8 mouse cellular contexts compared by ENCODE assay signal in the genomic region with DNA sequence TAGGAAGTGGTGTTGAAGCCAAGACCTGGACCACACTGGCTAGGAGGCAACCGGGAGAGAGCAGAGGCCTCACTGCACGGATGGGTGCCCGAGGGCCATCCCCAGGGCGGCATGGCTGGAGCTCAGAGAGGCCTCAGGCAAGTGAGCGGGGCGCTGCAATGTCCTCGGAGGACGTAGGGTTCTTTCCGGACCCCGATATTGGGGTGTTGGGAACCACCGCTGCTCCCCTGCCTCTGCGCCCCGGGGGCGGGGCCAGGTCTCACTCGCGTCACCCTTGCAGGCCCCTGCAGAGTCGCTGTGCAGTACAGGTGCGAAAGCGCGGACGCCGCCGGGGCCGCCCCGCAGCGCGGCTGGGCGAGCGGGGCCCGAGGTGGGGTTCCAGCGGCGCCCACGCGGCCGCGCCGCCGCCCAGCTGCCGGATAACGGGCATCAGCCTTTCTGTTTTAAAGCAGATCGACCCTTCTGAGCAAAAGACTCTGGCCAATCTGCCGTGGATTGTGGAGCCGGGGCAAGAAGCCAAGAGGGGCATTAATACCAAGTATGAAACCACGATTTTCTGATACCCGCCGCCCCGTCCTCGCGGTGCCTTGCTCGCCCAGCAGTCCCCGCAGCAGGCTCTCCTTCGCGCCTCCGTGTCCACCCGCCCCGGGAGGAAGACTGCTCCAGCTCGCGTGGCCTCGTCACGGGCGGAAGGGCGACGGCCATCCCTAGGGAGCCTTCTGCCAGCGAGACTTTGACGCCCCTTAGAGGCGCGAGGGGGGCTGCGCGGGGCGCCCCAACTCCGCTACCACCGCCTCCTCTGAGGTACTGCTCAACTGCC.
DNase-seq lines count a peak whose midpoint lies in the region; ATAC-seq lines count a peak whose summit lies in the region.

No protein-coding gene starts in this region.

- no peaks in the 10 kb centered on the region for H3K36me3 ChIP-seq in kidney, embryonic 14.5 days (ENCODE audit: control insufficient read depth, insufficient read depth, low read length)
- H3K36me3 ChIP-seq in stomach, embryonic 15.5 days = no peaks in the 10 kb centered on the region

- no peak overlapping the region for H3K27ac ChIP-seq in kidney, embryonic 14.5 days (ENCODE audit: low read depth, low read length)
- no peak overlapping the region for H3K27ac ChIP-seq in stomach, embryonic 15.5 days

- H3K27me3 ChIP-seq in kidney, embryonic 14.5 days (ENCODE audit: control insufficient read depth, insufficient read depth, low read length) = peaks cover 34% of the 10 kb centered on the region
- peaks cover 36% of the 10 kb centered on the region for H3K27me3 ChIP-seq in stomach, embryonic 15.5 days (replicated peaks)

- H3K4me3 ChIP-seq in kidney, embryonic 14.5 days (ENCODE audit: low read length) = peak overlapping the region; percentile 47
- H3K4me3 ChIP-seq in stomach, embryonic 15.5 days (replicated peaks) = peak overlapping the region; percentile 46

- 2% methylated on average over 72 of the region's 72 CpGs for WGBS in kidney, embryonic 14.5 days
- WGBS in stomach, embryonic 15.5 days = 3% methylated on average over 70 of the region's 72 CpGs

- peaks cover 9% of the 10 kb centered on the region; the same call in 1 of the 2 replicates for H3K4me1 ChIP-seq in kidney, embryonic 14.5 days (ENCODE audit: control insufficient read depth, insufficient read depth, low read length)
- no peaks in the 10 kb centered on the region; the same call in none of the 2 replicates for H3K4me1 ChIP-seq in stomach, embryonic 15.5 days

- DNase-seq in ovary, postnatal 10 days (ENCODE audit: low spot score) = peak; percentile 6
- DNase-seq in ovary, adult 18-20 months (ENCODE audit: low spot score) = no peak
- DNase-seq in embryo, embryonic 10.5 days (ENCODE audit: low spot score) = peak; percentile 46
- peak; percentile 31 for DNase-seq in heart, adult 8-10 months (ENCODE audit: low spot score)
- no peak for DNase-seq in frontal cortex, postnatal 25 days (ENCODE audit: low spot score in 2 of 2)

- peak overlapping the region; percentile 55 for H3K9ac ChIP-seq in kidney, embryonic 14.5 days (ENCODE audit: low read depth, low read length)
- H3K9ac ChIP-seq in stomach, embryonic 15.5 days = peak overlapping the region; percentile 4; the same call in 1 of the 2 replicates

- ATAC-seq in kidney, embryonic 14.5 days (ENCODE audit: low FRiP score, low TSS enrichment) = peak; percentile 78
- ATAC-seq in megakaryocyte progenitor cell, adult 5-6 weeks (replicated peaks; ENCODE audit: poor library complexity) = peak; percentile 29
- ATAC-seq in stomach, embryonic 15.5 days (ENCODE audit: insufficient read depth, low FRiP score, low read depth) = peak; percentile 54

- peak overlapping the region; percentile 93 for H3K4me2 ChIP-seq in kidney, embryonic 14.5 days (replicated peaks; ENCODE audit: low read depth, low read length)
- peak overlapping the region; percentile 95 for H3K4me2 ChIP-seq in stomach, embryonic 15.5 days

- no peaks in the 10 kb centered on the region for H3K9me3 ChIP-seq in kidney, embryonic 14.5 days (ENCODE audit: control insufficient read depth, low read length)
- no peaks in the 10 kb centered on the region for H3K9me3 ChIP-seq in stomach, embryonic 15.5 days

Comparison
In these comparisons a context has a peak if more than half of its experiments do, and no peak if none do; other contexts are left out.
1. DNase-seq: peak in ovary, postnatal 10 days (single experiment), embryo, embryonic 10.5 days (single experiment) and heart, adult 8-10 months (single experiment); none in ovary, adult 18-20 months (single experiment) and frontal cortex, postnatal 25 days (0 of 2).
2. Peak in every context shown above with its lines, with median percentiles within 50 percentile points of each other: ATAC-seq.